Mouse (Mus musculus) ES-E14 (cell line): ENCODE measurements around the gene Tmem165.

ENCODE experiments used
- CHD2 ChIP-seq: IDR thresholded peaks from 2 replicates; pipeline ENCODE4 v1.6.1; 2014; ENCODE audit warnings: mild to moderate bottlenecking, low read depth, low read length, inconsistent platforms
- MAFK ChIP-seq: IDR thresholded peaks from 2 replicates; pipeline ENCODE4 v1.6.1; 2014; ENCODE audit warnings: mild to moderate bottlenecking, low read depth, low read length, inconsistent platforms; ENCODE audit not compliant: insufficient read depth

- TF ChIP-seq MAFK (no peak), CHD2 (no peak)
Observed at GRCm38 (mm10) chr5:76153430-76153829, 30.2 kb upstream of the Tmem165 start.
